Mouse (Mus musculus) ES-Bruce4 (cell line): ENCODE measurements around the gene Pkib.

ENCODE experiments used
- CTCF ChIP-seq: IDR thresholded peaks from one replicate; pipeline ENCODE4 v1.8.1; 2011; ENCODE audit warnings: low read depth, low read length
- EP300 ChIP-seq: IDR thresholded peaks from 2 replicates; pipeline ENCODE4 v1.6.1; 2011; ENCODE audit warnings: low read depth, low read length; ENCODE audit not compliant: insufficient read depth
- POLR2A ChIP-seq: IDR thresholded peaks from one replicate; pipeline ENCODE4 v1.8.1; 2011; ENCODE audit warnings: low read length; ENCODE audit not compliant: insufficient read depth

DNA sequence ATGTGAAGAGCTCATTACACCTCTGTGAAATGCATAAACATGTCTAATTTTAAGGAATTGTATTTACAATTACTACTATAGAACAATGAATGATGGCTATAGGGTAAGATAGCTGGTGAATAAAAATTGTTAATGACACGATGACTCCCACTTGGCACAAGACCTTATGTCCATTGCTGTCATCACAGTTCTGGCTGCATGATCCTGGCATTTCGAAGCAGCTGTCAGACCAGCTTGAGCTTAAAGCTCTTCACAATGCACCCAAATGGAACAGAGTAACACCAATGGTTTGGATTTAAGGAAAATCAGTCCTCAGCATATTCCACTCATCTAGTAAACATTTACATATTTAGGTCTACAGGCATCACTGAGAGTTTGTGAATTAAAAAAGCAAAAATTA is 37.5 kb upstream of the Pkib start:
- TF ChIP-seq CTCF (no peak), POLR2A (no peak), EP300 (no peak)
